Mouse (Mus musculus): ENCODE measurements at regions not wholly inside any gene's neighbourhood (a gene's known extent, or its start where the extent isn't known, plus 50 kb on each side); places are given as distances from the start of the nearest gene placed in this dataset.

DNA sequence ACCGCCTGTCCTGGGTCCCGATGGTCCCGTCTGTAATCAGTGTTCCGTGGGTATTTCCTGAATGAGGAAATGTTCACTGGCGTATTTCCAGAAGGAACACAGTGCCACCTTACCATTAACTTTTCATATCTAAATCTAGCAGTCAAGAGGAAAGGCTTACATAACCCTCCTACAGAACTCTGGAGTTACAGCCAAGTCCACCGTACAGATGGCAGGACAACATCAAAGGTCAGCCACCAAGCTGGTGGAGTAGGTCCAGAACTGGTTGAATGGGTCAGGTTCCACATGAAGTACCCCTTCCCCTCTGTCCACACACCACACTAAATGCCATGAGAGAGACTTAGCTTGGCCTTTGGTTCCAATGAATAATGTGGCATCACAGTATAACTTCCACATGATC is 139.7 kb downstream of the Barhl2 start:
- no peak for DNase-seq

DNA sequence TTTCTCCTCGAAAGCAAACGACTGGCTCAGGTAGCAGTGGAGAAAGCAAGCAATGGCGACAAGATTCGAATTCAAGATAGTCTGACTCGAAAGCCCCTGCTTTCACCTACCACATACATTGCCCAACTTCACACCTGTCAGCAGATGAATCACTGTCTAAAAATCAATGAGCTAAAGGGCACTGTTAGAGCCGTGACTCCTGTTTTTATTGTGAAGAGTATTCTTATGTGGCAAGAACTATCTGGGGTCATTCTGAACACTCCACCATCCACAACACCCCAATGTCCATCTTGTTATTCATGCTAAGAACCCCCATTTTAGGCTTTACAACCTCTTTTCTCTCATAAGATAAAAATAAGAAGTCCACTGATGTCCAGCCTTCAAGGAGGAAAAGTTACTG is 144.1 kb downstream of the Barhl2 start:
- DNase-seq, result no peak

DNA sequence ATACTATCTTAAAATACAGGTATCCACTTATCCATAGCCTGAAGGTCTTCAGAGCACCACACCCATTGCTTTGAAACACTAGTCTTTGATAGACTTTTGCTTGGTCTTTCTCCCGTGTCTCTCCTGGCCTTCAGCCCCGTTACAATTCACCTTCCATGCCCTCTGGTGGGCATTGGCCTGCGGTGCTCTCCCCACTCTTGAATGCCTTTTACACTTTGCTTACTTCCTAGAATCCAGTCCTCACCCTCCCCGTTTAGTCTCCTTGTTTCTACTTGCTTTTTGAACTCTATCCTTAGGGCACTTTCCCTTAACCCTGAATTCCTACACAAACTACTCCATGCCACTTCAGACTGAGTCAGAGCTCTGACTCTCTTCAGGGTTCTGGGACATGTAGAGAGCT is 156.6 kb downstream of the Barhl2 start:
- no peak for DNase-seq

DNA sequence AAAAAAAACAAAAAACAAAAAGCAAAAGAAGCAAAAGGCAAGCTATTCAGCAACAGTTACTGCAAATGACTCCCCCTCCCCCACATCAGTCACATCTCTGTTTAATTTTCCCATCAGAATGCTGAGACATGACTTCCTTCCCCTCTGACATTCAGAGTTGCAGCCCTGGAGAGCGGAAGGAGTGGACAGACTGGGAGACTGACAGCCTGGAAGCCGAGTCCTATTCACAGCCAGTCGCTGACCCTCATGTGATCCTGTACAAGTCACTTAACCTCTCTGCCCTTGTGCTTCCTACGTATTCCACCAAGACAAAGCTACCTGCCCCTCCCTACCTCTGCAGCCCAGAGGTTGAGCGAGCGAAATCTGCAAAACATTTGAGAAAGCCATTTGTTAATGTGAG is 161.2 kb downstream of the Barhl2 start:
- no peak for DNase-seq

DNA sequence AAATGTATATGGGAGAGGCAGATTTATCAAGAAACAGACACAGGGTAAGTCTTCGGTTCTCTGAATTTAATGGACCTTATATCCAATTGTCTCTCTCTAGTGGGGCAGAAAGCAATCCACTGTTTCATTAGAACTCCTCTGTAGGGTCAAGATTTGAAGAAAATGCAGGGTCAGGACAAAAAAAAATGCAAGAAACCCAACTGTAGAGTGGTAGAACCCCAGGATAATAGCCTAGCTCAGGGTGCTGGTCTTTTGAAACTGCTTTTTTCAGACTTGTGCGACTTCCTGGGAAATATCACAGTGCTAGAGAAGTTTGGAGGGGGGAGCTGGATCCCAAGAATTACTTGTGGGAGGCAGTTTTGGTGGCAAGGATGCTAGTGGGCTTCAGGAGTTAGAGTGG is 162.0 kb downstream of the Barhl2 start:
- no peak for DNase-seq

DNA sequence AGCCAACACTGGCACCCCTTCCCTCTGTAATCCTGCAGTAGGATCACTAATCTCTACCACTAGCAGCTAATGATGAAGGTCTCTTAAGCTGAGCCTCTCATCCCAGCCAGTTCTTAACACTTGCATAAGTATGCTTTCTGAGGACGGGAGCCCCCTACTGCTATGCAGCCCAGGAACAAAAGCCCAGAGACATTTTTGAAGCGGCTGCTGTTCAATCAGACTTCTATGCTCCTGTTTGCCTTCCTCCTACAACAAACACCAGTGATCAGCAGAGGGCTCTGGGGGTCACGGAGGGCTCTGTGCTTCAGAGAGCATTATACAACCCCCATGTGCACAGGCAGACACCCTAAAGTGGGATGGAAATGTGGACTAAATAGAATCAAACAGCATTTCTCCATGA is 162.4 kb downstream of the Barhl2 start:
- no peak for DNase-seq

DNA sequence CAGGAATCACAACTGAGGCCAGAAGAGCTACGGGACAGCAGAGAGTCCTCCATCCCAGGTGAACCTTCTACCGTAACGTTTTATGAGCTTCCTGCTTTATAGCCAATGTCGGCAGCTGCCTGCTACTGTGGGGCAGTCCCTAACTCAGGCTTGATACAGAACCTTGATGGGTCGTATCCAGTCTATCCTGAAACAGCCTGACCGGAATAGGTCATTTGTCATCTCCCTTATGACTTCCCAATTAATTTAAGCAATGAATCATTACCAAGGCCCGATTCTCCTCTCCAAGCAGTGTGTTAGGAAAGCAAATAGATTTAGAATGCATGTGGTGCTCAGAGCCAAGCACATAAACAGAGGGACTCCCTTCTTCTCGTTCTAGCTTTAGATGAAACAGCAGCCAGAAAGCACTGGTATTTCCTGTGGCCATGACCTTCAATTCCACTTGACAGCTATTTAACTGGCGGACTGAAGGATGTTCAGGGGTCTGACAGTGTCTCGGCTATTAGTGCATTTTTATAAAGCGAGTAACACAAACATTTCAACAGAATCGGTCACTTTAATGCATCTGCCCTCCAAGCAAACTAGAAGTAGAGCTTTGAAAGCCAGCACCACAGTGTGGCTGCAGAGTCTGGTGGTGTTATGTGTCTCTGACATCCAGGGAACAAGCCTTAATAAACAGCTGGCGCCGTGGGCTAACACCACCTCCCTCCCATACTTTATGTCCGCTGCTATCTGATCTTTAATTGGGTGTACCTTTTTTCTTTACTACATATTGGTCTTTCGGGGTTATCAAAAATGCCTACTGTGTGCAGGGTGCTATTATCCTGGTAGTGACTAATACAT is 165.4 kb downstream of the Barhl2 start:
- DNase-seq, result no peak

DNA sequence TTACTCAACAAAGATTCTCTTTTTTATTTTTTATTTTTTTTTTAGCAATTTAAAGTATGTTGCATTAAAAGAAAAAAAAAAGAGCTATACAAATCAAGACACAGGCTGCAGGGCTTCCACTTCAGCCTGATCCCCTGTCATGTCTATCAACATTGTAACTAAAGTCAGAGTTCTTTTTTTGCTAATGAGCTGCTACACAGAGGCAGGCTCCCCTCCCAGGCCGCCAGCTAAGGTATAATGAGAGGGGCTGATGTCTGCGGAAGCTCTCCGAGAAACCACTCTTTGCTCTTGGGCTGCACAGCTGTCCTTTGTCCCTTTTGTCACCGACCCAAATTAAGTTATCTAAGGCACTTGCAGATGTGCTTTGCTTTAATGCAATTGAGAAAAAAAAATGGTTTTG is 172.8 kb downstream of the Barhl2 start:
- no peak for DNase-seq

DNA sequence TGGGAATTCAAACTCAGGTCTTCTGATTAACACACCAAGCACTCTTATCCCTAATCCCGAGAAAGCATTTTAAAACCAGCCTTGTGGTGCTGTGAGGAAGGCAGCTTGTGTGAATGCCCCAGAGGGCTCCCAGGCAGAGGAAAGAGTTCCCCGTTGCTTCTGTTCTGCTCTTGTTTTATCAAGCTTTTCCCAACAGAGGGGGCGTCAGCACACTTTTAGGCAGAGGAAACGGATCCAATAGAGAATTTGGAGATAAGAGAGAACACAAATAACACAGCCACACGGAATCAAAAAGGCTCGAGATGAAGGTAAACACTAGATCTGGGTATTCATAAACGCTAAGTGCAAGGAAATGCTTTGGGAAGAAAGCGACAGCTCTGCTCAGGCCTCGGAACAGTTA is 173.2 kb downstream of the Barhl2 start:
- no peak for DNase-seq

DNA sequence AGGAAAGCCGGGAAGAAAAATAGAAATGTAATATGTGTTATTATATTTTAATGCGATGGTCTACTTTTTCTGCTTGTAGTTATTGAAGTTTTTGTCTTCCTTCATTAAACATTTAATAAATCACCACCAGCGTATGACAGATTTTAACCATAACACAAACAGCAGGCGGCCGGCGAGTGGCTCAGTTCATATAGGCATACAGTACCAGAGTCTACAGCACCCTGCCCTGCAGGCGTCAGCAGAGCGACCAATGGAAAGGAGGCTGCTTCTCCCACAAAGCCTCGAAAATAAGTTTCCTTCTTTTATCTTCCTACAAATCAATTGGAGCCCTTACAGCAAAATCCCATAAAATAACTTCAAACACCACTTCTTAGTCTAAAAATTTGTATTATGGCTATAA is 175.3 kb downstream of the Barhl2 start:
- DNase-seq, result no peak

DNA sequence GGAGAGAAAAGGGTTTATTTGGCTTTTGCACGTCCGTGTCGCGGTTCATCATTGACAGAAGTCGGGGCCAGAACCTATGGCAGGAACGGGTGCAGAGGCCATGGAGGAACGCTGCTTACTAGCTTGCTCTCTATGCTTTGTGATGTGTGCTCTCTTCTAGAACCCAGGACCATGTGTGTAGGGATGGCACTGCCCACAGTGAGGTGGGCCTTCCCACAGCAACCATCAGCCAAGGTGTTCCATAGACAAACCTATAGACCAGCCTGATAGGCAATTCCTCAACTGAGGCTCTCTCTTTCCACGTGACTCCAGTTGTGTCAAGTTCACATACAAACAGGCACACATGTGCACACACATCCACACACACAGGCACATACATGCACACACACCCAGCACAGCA is 180.2 kb downstream of the Barhl2 start:
- no peak for DNase-seq

DNA sequence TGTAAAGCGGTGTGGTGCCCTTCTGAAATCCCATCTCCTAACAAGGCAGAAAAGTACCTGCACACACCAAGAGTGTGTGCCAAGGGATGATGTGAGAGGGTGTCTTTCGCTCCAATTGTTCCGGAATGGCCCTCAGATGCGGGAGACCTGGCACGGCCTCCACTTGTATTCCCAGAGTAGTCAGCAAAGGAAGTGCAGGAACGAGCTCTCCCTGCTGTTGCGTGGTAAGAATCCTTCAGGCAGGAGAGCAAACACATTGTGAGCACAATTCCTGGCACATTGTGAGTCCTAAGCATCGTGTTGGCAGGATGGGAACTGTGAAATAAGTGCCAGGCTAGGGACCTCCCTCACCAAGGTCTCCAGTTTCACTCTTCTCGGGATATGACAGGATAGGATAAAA is 180.7 kb downstream of the Barhl2 start:
- no peak for DNase-seq

DNA sequence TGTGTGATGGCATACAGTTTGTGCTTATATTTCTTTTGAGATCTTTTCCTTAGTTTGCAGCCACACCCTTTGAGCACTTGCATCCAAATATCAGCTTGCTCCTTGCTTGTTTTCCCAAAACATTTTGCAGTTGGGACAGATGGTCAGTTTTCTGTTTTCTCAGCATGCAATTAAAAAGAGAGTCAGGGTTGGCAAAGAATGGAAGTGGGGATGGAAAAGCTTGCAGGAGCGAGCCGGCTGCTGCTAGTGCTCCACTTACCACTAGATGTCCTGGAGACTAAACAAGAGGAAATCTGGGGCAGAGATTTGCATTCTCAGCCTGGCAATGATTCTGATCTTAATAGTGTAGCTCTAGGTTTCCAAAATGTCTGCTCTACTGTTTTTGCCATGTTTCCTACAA is 181.8 kb downstream of the Barhl2 start:
- DNase-seq, result no peak

DNA sequence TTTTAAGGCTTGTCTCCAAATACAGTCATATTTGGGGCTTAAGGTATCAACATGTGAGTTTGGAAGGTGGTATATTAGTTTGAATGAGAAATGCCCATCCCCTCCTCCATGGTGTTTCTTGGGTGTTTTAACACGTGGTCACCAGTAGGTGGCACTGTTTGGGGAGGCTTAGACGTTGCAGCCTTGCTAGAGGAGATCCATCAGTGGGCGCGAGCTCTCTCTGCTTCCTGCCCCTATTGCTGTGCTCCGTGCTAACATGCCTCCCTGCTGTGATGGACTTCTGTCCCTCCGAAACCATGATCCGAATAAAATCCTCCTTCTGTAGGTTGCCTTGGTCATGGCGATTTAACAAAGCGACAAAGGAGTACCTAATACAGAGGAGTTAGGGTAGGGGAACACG is 183.3 kb downstream of the Barhl2 start:
- peak; percentile 5 for DNase-seq

DNA sequence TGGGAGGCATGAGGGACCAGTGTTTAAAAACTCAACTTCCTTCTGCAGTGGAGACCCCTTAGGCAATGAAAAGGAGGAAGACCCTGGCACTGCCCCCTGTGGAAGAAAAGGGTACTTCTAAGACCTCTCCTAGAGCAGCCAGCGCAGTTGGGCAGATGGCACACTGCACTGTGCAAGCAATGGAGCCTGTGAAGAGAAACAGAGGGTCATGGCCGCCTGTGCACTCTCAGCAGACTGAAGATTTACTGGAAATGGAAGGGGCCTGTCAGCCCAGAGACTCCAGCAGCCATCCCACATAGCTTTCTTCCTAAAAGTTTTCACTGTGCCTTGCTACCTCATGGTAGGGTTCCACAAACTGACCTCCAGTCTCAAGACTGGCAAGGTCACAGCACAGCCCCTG is 193.4 kb downstream of the Barhl2 start:
- no peak for DNase-seq

DNA sequence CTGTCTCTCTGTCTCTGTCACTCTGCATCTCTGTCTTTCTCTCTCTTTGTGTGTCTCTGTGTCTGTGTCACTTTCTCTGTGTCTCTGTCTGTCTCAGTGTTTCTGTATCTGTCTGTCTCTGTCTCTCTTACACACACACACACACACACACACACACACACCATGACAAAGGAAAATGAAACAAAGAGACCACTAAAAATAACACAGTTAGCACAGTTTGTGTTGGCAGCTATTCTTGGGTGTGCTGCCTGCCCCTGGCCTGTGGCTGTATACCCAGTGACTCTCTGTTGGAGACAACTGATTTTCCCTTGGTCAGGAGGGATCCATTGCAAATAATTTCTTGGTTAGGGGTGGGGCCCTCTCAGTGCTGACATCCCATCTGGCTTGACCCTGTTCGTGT is 200.8 kb downstream of the Barhl2 start:
- DNase-seq, result no peak

DNA sequence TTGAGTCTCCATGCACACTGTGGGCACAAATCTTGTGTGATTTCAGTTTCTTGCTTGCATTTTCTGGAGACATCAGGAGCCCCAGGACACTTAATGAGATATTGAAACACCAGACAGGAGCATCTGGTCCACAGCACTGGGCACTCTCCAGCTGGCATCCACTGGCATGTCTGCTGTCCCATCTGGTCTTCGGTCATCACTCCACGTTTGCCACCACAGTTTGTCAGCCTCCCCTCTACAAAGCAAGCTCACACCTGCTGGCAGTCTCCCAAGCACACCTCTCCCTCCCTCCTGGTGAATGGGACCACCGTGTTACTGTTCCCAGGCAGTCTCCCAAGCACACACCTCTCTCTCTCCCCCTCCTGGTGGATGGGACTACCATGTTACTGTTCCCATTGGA is 228.8 kb downstream of the Barhl2 start:
- no peak for DNase-seq

DNA sequence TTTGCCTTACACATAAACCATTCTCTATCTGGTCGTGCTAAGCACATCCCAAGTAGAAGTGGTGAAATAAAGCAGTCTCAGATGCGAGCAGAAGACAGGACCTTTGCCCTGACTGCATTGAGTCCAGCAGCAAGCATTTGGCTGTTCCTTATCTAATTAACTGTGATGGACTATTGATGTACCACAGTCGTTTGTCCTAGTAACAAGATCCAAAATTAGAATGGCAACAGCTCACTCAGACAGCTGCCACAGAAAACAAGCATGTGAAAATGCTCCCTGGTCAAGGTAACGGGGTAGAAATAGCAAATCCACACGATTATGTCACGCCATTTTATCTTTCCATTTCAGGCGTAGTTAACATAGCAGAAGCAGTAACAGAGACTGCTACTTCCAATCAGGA is 233.8 kb downstream of the Barhl2 start:
- no peak for DNase-seq

DNA sequence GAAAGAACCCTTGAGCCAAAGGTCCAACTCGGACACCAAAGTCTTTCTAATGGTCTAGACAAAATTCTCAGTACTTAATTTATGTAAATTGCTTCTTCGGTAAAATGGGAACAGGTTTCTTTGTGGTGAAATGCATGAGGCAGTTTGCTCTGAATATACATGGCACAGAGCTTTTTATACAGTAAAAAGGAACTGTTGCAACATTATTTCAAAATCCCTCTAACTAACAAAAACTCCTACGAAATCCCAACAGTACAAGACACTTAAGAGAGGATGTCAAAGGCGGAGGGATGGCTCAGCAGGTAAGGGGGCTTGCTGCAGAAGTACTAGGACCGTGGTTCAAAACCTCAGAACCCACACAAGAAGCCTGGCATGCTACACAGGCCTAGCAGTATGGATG is 248.4 kb downstream of the Barhl2 start:
- no peak for DNase-seq

DNA sequence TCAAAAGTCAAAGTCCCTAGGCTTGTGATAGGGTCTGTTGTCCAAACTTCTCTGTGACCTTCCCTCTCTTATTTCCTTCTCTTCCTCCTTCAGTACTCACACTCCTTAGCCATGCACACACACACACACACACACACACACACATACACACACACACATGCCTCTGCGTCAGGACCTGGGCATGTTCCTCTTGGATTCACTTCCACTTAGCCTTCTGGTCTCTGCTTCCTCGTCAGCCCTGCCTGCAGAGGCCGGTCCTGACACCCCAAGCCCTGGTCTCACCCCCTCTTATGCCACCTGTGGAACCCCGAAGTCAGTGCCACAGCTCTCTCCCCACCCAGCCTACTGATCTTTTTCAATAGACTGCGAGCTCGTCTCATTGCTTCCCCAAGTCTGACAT is 250.3 kb downstream of the Barhl2 start:
- DNase-seq, result no peak

DNA sequence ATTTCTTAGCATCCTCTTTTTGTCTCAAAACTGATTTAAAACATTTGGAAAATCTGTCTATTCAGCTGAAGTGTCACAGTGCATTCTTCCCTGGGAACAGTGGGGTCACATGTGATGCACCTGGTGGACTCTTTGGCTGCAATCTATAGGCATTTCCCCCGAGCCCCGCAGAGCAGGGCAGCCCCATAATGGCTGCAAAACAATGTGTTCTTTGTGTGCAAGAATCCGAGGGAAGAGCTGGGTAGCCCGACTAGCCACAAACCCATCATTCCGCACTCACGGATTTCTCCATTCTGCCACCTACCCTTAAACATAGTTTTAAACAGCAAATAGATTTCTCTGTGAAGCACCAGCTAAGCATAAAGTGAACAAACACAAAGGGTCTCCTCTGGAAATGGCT is 252.2 kb downstream of the Barhl2 start:
- DNase-seq, result no peak

DNA sequence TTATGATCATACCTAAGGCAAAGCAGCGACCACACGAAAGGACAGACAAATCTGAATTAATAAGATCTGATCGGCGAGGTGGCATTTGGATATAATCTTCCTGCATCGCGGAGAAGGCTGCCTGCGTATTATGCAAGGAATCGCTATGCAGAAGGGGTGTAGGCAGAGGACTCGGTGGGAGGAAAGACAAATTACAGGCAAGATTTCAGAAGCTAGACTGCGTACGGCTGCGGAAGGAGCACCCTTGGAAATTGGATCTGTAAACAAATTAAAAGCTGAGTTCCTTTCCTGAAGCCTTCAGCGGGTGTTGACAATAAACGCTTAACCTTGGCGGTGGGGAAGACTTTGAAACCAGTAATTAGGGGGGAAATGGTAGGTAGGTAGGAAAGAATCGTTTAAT is 257.3 kb downstream of the Barhl2 start:
- no peak for DNase-seq

DNA sequence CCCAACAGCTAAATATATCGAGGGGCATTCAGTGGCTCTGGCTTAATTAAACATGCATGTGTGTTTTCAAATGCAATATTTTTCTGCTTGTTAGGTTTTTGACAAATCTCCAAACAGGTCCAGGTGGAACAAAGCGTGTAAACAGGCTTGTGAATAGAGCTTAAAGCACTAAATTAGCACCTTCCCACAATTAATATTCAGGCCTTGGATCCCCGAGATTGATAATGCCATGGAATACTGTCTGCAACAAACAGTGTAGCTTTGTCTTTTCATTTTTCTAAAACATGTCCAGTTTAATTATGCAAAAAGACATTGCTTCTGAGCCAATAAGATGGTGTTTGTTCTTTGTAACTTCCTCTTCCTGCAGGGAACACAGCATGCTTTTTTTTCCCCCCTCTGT is 258.9 kb downstream of the Barhl2 start:
- DNase-seq, result no peak

DNA sequence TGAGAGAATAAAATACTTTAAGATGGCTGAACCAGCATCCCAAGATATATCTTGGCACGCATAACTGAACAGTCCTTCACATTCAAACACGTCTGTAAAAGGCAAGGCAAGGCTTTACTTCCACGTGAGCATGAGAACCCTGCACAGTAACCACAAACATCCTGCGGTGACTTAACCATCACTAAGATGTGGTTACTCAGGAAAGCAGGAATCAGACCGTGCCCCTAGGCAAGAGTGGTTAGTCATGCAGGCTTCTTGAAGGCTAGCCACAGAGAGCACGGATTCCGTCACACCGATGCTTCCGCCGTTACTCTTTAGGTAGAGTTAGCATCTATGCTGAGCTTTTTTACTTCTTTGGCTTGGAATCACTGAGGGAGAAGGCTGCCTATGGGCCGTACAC is 266.8 kb downstream of the Barhl2 start:
- DNase-seq, result no peak

DNA sequence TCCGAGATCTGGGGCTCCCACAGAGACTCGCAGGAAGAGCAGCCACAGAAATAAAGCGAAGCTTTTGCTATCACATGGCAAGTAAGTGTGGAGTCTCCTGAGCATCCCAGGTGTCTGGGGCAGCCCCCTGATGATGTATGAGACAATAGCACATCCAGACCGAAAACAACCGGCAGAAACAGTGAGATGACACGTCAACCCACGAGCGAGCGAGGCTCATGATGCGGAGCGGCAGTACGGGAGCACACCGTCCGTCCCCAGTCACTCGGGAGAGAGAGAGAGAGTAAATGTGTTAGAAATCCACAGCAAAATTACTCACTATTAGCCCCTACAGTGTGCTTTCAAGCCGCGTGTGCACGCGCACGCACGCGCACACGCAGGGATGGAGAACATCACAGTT is 276.2 kb downstream of the Barhl2 start:
- no peak for DNase-seq

DNA sequence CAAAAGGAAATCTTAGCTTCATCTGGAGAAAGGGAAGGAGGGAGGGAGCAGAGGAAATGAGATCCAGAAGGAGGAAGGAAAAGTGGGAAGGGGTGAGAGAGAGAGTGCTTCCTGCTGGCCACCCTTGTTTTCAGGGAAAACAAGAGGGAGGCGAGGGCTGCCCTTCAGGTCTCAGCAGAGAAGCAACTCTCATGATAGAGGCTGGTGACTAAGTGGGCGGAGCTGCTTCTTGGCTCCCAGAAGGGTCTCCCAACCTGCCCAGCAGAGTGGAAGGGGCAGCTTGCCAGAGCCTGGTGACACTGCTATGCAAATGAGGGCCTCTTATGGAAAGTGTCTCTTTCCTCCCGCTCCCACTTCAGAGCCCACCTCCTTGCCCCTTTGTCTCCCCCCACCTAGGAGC is 285.8 kb downstream of the Barhl2 start:
- DNase-seq, result no peak
